Mouse (Mus musculus) liver, postnatal 0 days (tissue): ENCODE data around the gene Nbl1. TPM values are rescaled to one million over a fixed set of nuclear protein-coding genes. Genes with fewer than 3 reads are reported as not detected.

ENCODE experiments used
- ATAC-seq: fragments of 200-750 bp; cut with Nextera tagmentation; 2 replicates; pipeline ENCODE4 v1.8.0; 2017; ENCODE audit warnings: mild to moderate bottlenecking, moderate library complexity
- DNase-seq: peaks from one replicate; pipeline ENCODE4 v3.0.0-alpha.2; 2016
- H3K27ac ChIP-seq: fragments of 300-500 bp; sonication (generic); 2 replicates; pipeline ENCODE4 v1.5.1; 2014; ENCODE audit warnings: antibody characterized with exemption, moderate library complexity, mild to moderate bottlenecking, low read depth
- H3K27me3 ChIP-seq: fragments of 300-500 bp; sonication (generic); 2 replicates; pipeline ENCODE4 v1.6.1; 2014; ENCODE audit warnings: low read length, control low read depth, mixed read lengths; ENCODE audit not compliant: insufficient read depth
- H3K36me3 ChIP-seq: fragments of 300-500 bp; sonication (generic); replicated peaks from 2 replicates; pipeline ENCODE4 v1.6.1; 2014; ENCODE audit warnings: mild to moderate bottlenecking, control low read depth, low read length, moderate library complexity, mixed read lengths; ENCODE audit not compliant: insufficient read depth
- H3K4me1 ChIP-seq: fragments of 300-500 bp; sonication (generic); 2 replicates; pipeline ENCODE4 v1.6.1; 2014; ENCODE audit warnings: antibody characterized with exemption, mild to moderate bottlenecking, control low read depth; ENCODE audit not compliant: insufficient read depth
- H3K4me2 ChIP-seq: fragments of 300-500 bp; sonication (generic); 2 replicates; pipeline ENCODE4 v1.6.1; 2014; ENCODE audit warnings: low read depth, mild to moderate bottlenecking, low read length, moderate library complexity, mixed read lengths
- H3K4me3 ChIP-seq: fragments of 300-500 bp; sonication (generic); 2 replicates; pipeline ENCODE4 v1.5.1; 2014; ENCODE audit warnings: low read depth, low read length
- H3K9ac ChIP-seq: fragments of 300-500 bp; sonication (generic); replicated peaks from 2 replicates; pipeline ENCODE4 v1.6.1; 2014; ENCODE audit warnings: mild to moderate bottlenecking, moderate library complexity
- H3K9me3 ChIP-seq: fragments of 300-500 bp; sonication (generic); 2 replicates; pipeline ENCODE4 v1.6.1; 2016; ENCODE audit warnings: mild to moderate bottlenecking, control low read depth, low read length, mixed read lengths
- CTCF ChIP-seq: sonication (generic); IDR thresholded peaks from 2 replicates; pipeline ENCODE4 v1.5.1; 2016; ENCODE audit warnings: antibody characterized with exemption, low read depth
- EP300 ChIP-seq: IDR thresholded peaks from 2 replicates; pipeline ENCODE4 v1.6.1; 2016; ENCODE audit warnings: antibody characterized with exemption, low read depth, mild to moderate bottlenecking
- WGBS: fragments of 180-500 bp; shearing (Covaris S2); extraction: QIAGEN DNeasy Blood & Tissue Kit; methylation state at CpG from one replicate; pipeline ENCODE4 v1.1.7; 2014; ENCODE audit not compliant: insufficient replicate concordance; 5-methylcytosine and 5-hydroxymethylcytosine counted together
- polyA plus RNA-seq: library from polyadenylated mRNA; unstranded; fragments of >200 nt; fragmentation: Nextera tagmentation; extraction: Ambion mirVana; gene quantifications from 2 replicates; pipeline ENCODE4 v1.2.1, GENCODE M21; 2015

Nbl1 gene
- polyA plus RNA-seq, 1 experiment from 2014 or later: 3.0 TPM

GRCm38 (mm10) chr4:139130701-139131549, 38.1 kb upstream of the Nbl1 start, which contains the start of gene Minos1:
Minos1 (minus strand) TSS chr4:139131113.
- ATAC-seq (peak; percentile 95), DNase-seq (peak; percentile 97)
- H3K36me3 ChIP-seq: no peaks in the 10 kb centered on the region
- peak within 1 kb of the TSS; percentile 87 for H3K9ac ChIP-seq
- WGBS: under 1% methylated on average over 63 of the region's 63 CpGs
- H3K27me3 ChIP-seq: no peaks in the 10 kb centered on the region
- peak within 1 kb of the TSS; percentile 86 for H3K27ac ChIP-seq
- H3K4me3 ChIP-seq: peak within 1 kb of the TSS; percentile 75
- H3K9me3 ChIP-seq: no peaks in the 10 kb centered on the region
- H3K4me2 ChIP-seq: peak within 1 kb of the TSS; percentile 76
- peaks cover 16% of the 10 kb centered on the region for H3K4me1 ChIP-seq
- peak; percentile 93 for TF ChIP-seq EP300
- TF ChIP-seq CTCF: no peak

GRCm38 (mm10) chr4:139129806-139130700, 37.3 kb upstream of the Nbl1 start:
- no peak for TF ChIP-seq CTCF
- TF ChIP-seq EP300: no peak
- Histone ChIP-seq H3K4me3 (peak overlapping the region; percentile 75), H3K27me3 (no peaks in the 10 kb centered on the region), H3K4me1 (peaks cover 17% of the 10 kb centered on the region), H3K9me3 (no peaks in the 10 kb centered on the region), H3K4me2 (peak overlapping the region; percentile 76), H3K36me3 (no peaks in the 10 kb centered on the region), H3K27ac (peak overlapping the region; percentile 86), H3K9ac (peak overlapping the region; percentile 87)
- 2% methylated on average over 56 of the region's 57 CpGs for WGBS
- ATAC-seq: peak; percentile 58
- peak; percentile 77 for DNase-seq

- no peak overlapping the region for H3K4me2 ChIP-seq
- no peak for DNase-seq
- no peak for ATAC-seq
- H3K4me3 ChIP-seq: no peak overlapping the region
- H3K27ac ChIP-seq: no peak overlapping the region
- TF ChIP-seq EP300 (no peak), CTCF (0 out of 2 replicates have a peak, but pooled peaks have one; percentile 18)
- WGBS: 83% methylated on average over 3 of the region's 3 CpGs
- H3K9me3 ChIP-seq: no peaks in the 10 kb centered on the region
- H3K36me3 ChIP-seq: no peaks in the 10 kb centered on the region
- peaks cover 16% of the 10 kb centered on the region for H3K4me1 ChIP-seq
- H3K9ac ChIP-seq: no peak overlapping the region
- H3K27me3 ChIP-seq: no peaks in the 10 kb centered on the region
These were observed 33.7 kb upstream of the Nbl1 start for GRCm38 (mm10) chr4:139126475-139126874.

GRCm38 (mm10) chr4:139124940-139125339, 32.1 kb upstream of the Nbl1 start:
- DNase-seq: no peak
- Histone ChIP-seq H3K36me3 (no peaks in the 10 kb centered on the region), H3K4me3 (no peak overlapping the region), H3K4me2 (no peak overlapping the region), H3K27me3 (no peaks in the 10 kb centered on the region), H3K9ac (no peak overlapping the region), H3K27ac (no peak overlapping the region), H3K9me3 (no peaks in the 10 kb centered on the region), H3K4me1 (peaks cover 27% of the 10 kb centered on the region)
- no peak for ATAC-seq
- WGBS: 60% methylated on average over 6 of the region's 6 CpGs
- no peak for TF ChIP-seq EP300
- TF ChIP-seq CTCF: no peak

- 60% methylated on average over 4 of the region's 4 CpGs for WGBS
These were observed 29.8 kb upstream of the Nbl1 start for GRCm38 (mm10) chr4:139122557-139122956.

GRCm38 (mm10) chr4:139120998-139121397, 28.2 kb upstream of the Nbl1 start:
- H3K4me1 ChIP-seq: peaks cover 46% of the 10 kb centered on the region
- TF ChIP-seq EP300: no peak
- TF ChIP-seq CTCF: no peak
- WGBS: 36% methylated on average over 7 of the region's 7 CpGs

More at GRCm38 (mm10) chr4:139122557-139122956, 29.8 kb upstream of the Nbl1 start:
- Histone ChIP-seq H3K27me3 (no peaks in the 10 kb centered on the region), H3K4me2 (no peak overlapping the region), H3K4me1 (peaks cover 32% of the 10 kb centered on the region), H3K4me3 (no peak overlapping the region), H3K27ac (no peak overlapping the region), H3K9ac (no peak overlapping the region), H3K9me3 (no peaks in the 10 kb centered on the region), H3K36me3 (no peaks in the 10 kb centered on the region)
- no peak for DNase-seq
- 0 out of 2 replicates have a peak, but pooled peaks have one; percentile 13 for ATAC-seq
- TF ChIP-seq EP300 (no peak), CTCF (no peak)

More at GRCm38 (mm10) chr4:139120998-139121397, 28.2 kb upstream of the Nbl1 start:
- no peak for ATAC-seq
- Histone ChIP-seq H3K9ac (no peak overlapping the region), H3K4me3 (no peak overlapping the region), H3K27ac (no peak overlapping the region), H3K9me3 (no peaks in the 10 kb centered on the region), H3K27me3 (no peaks in the 10 kb centered on the region), H3K4me2 (no peak overlapping the region), H3K36me3 (no peaks in the 10 kb centered on the region)
- no peak for DNase-seq
